Comparison of ENCODE assay signal across 10 mouse cellular contexts in genomic region chr1:180356176-180356575, GRCm38 (mm10). TPM values are rescaled to one million over a fixed set of nuclear protein-coding genes. Genes with fewer than 3 reads are reported as not detected.
DNase-seq lines count a peak whose midpoint lies in the region; ATAC-seq and TF ChIP-seq lines count a peak whose summit lies in the region.
"Had no signal": no experiment of that assay in that cellular context is flagged by ENCODE, and none has a peak within 500 bp of the region (broad histone marks: within the 10 kb centered on the region; RNA-seq: fewer than 3 reads in every experiment).

No protein-coding gene starts in this region.

- H3K9ac ChIP-seq in heart, embryonic 16.5 days (ENCODE audit: low read length), result no peak overlapping the region
- H3K9ac ChIP-seq in liver, postnatal 0 days (replicated peaks), result no peak overlapping the region
- H3K9ac ChIP-seq: liver, embryonic 15.5 days had no signal

- no peaks in the 10 kb centered on the region for H3K9me3 ChIP-seq in heart, embryonic 16.5 days (replicated peaks; ENCODE audit: control insufficient read depth, low read length)
- H3K9me3 ChIP-seq in liver, postnatal 0 days (ENCODE audit: low read length), result no peaks in the 10 kb centered on the region
- H3K9me3 ChIP-seq: liver, embryonic 15.5 days had no signal

- H3K27ac ChIP-seq in heart, embryonic 16.5 days (ENCODE audit: low read length), result peak overlapping the region; percentile 34
- peak overlapping the region; percentile 83 for H3K27ac ChIP-seq in spleen, adult 2 months (ENCODE audit: insufficient read depth, low read length)
- peak overlapping the region; percentile 50; the same call in 1 of the 2 replicates for H3K27ac ChIP-seq in liver, postnatal 0 days (ENCODE audit: low read depth)
- H3K27ac ChIP-seq: liver, embryonic 15.5 days had no signal

- no peak for DNase-seq in heart, postnatal 14 days
- DNase-seq in spleen, adult 2 months (ENCODE audit: low read depth in 1 of 2, low spot score in 2 of 2), result peak; percentile 59 to 69
- no peak for DNase-seq in spleen, postnatal 14 days (ENCODE audit: low spot score in 2 of 2)
- DNase-seq in liver, postnatal 0 days, result no peak
- peak; percentile 73 for DNase-seq in thymus, postnatal 4 days
- no peak for DNase-seq in ovary, postnatal 14 days (ENCODE audit: low spot score)

- intact Hi-C loops in heart, postnatal 14 days (cut with DNase I), result no loop called here

- H3K36me3 ChIP-seq in heart, embryonic 16.5 days (ENCODE audit: control insufficient read depth, insufficient read depth), result no peaks in the 10 kb centered on the region
- peaks cover 3% of the 10 kb centered on the region; the same call in 1 of the 2 replicates for H3K36me3 ChIP-seq in spleen, adult 2 months (ENCODE audit: control insufficient read depth, insufficient read depth, low read length)
- H3K36me3 ChIP-seq in liver, postnatal 0 days (replicated peaks; ENCODE audit: insufficient read depth, low read length), result no peaks in the 10 kb centered on the region
- H3K36me3 ChIP-seq: liver, embryonic 15.5 days had no signal

- 68% methylated on average over 4 of the region's 4 CpGs for WGBS in heart, embryonic 16.5 days
- WGBS in spleen, adult 2 months, result 18% methylated on average over 4 of the region's 4 CpGs
- WGBS in liver, postnatal 0 days (ENCODE audit: insufficient replicate concordance), result 46% methylated on average over 4 of the region's 4 CpGs

- ATAC-seq in heart, embryonic 16.5 days (replicated peaks; ENCODE audit: extremely low read depth, insufficient read depth, low FRiP score), result peak; percentile 43
- ATAC-seq in liver, postnatal 0 days, result no peak
- ATAC-seq in cerebellum, adult (ENCODE audit: insufficient number of reproducible peaks, low FRiP score, low TSS enrichment), result no peak
- ATAC-seq: intestine, postnatal 0 days had no signal

- no peaks in the 10 kb centered on the region for H3K27me3 ChIP-seq in heart, embryonic 16.5 days (ENCODE audit: control insufficient read depth, insufficient read depth, low read length)
- H3K27me3 ChIP-seq in spleen, adult 2 months (ENCODE audit: control insufficient read depth, insufficient read depth, low read length), result no peaks in the 10 kb centered on the region
- H3K27me3 ChIP-seq in liver, postnatal 0 days (ENCODE audit: insufficient read depth, low read length), result no peaks in the 10 kb centered on the region
- H3K27me3 ChIP-seq: liver, embryonic 15.5 days had no signal

- H3K4me1 ChIP-seq in heart, embryonic 16.5 days (ENCODE audit: control insufficient read depth, insufficient read depth, low read length), result peaks cover 51% of the 10 kb centered on the region
- H3K4me1 ChIP-seq in spleen, adult 2 months (ENCODE audit: control insufficient read depth, insufficient read depth, insufficient read length), result peaks cover 59% of the 10 kb centered on the region
- H3K4me1 ChIP-seq in liver, postnatal 0 days (ENCODE audit: insufficient read depth), result peaks cover 13% of the 10 kb centered on the region

- no peak overlapping the region for H3K4me2 ChIP-seq in heart, embryonic 16.5 days (ENCODE audit: low read depth, low read length)
- no peak overlapping the region for H3K4me2 ChIP-seq in liver, postnatal 0 days (ENCODE audit: low read depth, low read length)
- H3K4me2 ChIP-seq: liver, embryonic 15.5 days had no signal

- no peak overlapping the region for H3K4me3 ChIP-seq in heart, embryonic 16.5 days (ENCODE audit: low read length)
- peak overlapping the region; percentile 14; the same call in 1 of the 2 replicates for H3K4me3 ChIP-seq in spleen, adult 2 months (ENCODE audit: extremely low read depth, insufficient read depth, insufficient read length)
- no peak overlapping the region for H3K4me3 ChIP-seq in liver, postnatal 0 days (ENCODE audit: low read depth, low read length)
- H3K4me3 ChIP-seq: liver, embryonic 15.5 days had no signal

- TF ChIP-seq CTCF in spleen, adult 2 months (IDR thresholded peaks at IDR 0.05; ENCODE audit: extremely low read depth, insufficient read depth, insufficient read length, insufficient replicate concordance), result no peak
- TF ChIP-seq CTCF in liver, postnatal 0 days (IDR thresholded peaks at IDR 0.05; ENCODE audit: low read depth), result no peak

- TF ChIP-seq POLR2A in spleen, adult 2 months (IDR thresholded peaks at IDR 0.05; ENCODE audit: low read depth, low read length), result no peak

- no peak for TF ChIP-seq EP300 in liver, postnatal 0 days (IDR thresholded peaks at IDR 0.05; ENCODE audit: low read depth)

RNA-seq across cellular contexts. Expression of gene Itpkb, which starts 25.9 kb away (rescaled TPM):
- 7.3 and 8.7 TPM in 2 replicates for polyA plus RNA-seq in heart, embryonic 16.5 days (2015; fragmentation: Nextera tagmentation; extraction: Ambion mirVana)
- total RNA-seq in heart, postnatal 14 days (2021), result 10 to 100 TPM; 76.8 to 79.6 TPM
- 22.9 and 24.7 TPM in 2 replicates for polyA plus RNA-seq in spleen, adult 2 months (2012; rRNA removed)
- 1.3 and 1.4 TPM in 2 replicates for polyA plus RNA-seq in liver, postnatal 0 days (2015; fragmentation: Nextera tagmentation; extraction: Ambion mirVana)

Comparison
In these comparisons a context has a peak if more than half of its experiments do, and no peak if none do; other contexts are left out.
1. DNase-seq: peak in spleen, adult 2 months (2 of 2) and thymus, postnatal 4 days (single experiment); none in heart, postnatal 14 days (0 of 2), spleen, postnatal 14 days (0 of 2), liver, postnatal 0 days (single experiment) and ovary, postnatal 14 days (single experiment).
2. Peak in every context shown above with its lines, with median percentiles within 50 percentile points of each other: H3K27ac ChIP-seq.